Mouse (Mus musculus) kidney, embryonic 14.5 days (tissue): ENCODE measurements at regions not wholly inside any gene's neighbourhood (a gene's known extent, or its start where the extent isn't known, plus 50 kb on each side); places are given as distances from the start of the nearest gene placed in this dataset.
A peak's percentile ranks its signal among the peaks of the same experiment; 100 is the strongest.

Source experiments
- ATAC-seq: fragments of 200-750 bp; cut with Nextera tagmentation; 2 replicates; pipeline ENCODE4 v1.8.0; 2017; ENCODE audit warnings: moderate number of reproducible peaks, mild to moderate bottlenecking, moderate TSS enrichment, moderate library complexity; ENCODE audit not compliant: low FRiP score, low TSS enrichment
- H3K27ac ChIP-seq: fragments of 300-500 bp; sonication (generic); 2 replicates; pipeline ENCODE4 v1.5.1; 2014; ENCODE audit warnings: low read depth, mild to moderate bottlenecking, low read length, moderate library complexity, mixed read lengths
- H3K27me3 ChIP-seq: fragments of 300-500 bp; sonication (generic); 2 replicates; pipeline ENCODE4 v1.6.1; 2014; ENCODE audit warnings: mild to moderate bottlenecking, low read length; ENCODE audit not compliant: control insufficient read depth, insufficient read depth
- H3K36me3 ChIP-seq: fragments of 300-500 bp; sonication (generic); 2 replicates; pipeline ENCODE4 v1.6.1; 2014; ENCODE audit warnings: low read length, mixed read lengths; ENCODE audit not compliant: control insufficient read depth, insufficient read depth
- H3K4me1 ChIP-seq: fragments of 300-500 bp; sonication (generic); 2 replicates; pipeline ENCODE4 v1.6.1; 2014; ENCODE audit warnings: low read length, mixed read lengths; ENCODE audit not compliant: control insufficient read depth, insufficient read depth
- H3K4me2 ChIP-seq: fragments of 300-500 bp; sonication (generic); replicated peaks from 2 replicates; pipeline ENCODE4 v1.6.1; 2014; ENCODE audit warnings: low read depth, mild to moderate bottlenecking, low read length
- H3K4me3 ChIP-seq: fragments of 300-500 bp; sonication (generic); 2 replicates; pipeline ENCODE4 v1.5.1; 2014; ENCODE audit warnings: mild to moderate bottlenecking, low read length
- H3K9ac ChIP-seq: fragments of 300-500 bp; sonication (generic); 2 replicates; pipeline ENCODE4 v1.6.1; 2014; ENCODE audit warnings: low read depth, mild to moderate bottlenecking, low read length, moderate library complexity
- H3K9me3 ChIP-seq: fragments of 300-500 bp; sonication (generic); 2 replicates; pipeline ENCODE4 v1.6.1; 2016; ENCODE audit warnings: low read length; ENCODE audit not compliant: control insufficient read depth
- WGBS: fragments of 180-500 bp; shearing (Covaris S2); extraction: QIAGEN DNeasy Blood & Tissue Kit; methylation state at CpG from one replicate; pipeline ENCODE4 v1.1.7; 2014; 5-methylcytosine and 5-hydroxymethylcytosine counted together

DNA sequence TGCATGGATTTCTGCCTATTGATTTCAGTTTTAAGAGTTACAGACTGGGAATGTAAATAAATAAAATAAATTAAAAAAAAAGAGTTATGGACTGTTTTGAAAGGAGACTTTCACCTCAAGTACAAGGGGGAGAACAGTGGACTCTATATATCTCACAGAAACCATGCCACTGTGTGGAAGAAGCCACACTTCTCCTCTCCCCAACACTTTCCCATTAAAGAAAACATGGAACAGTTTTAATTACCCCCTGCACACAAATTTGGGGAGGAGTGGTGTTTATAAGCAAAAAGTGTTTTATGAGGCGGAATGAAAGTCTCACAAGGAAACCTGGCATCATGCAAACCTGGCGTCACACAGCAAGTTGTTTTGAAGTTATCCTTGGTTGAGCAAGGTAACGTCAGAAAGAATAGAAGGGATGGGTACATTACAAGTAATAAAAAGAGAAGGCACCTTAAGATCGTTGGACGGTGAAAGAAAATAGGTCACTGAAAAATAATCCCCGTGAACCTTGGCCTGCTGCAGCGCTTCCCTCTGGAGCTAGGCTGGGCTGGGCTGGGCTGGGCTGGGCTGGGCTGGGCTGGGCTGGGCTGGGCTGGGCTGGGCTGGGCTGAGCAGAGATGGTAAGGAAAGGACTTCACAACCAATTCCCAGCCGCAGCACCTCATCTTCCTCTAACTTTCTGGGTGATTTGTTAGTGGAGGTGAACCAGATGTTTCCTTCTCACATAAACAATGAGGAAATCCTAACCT lies 232.2 kb upstream of the Tank start:
- no peaks in the 10 kb centered on the region for H3K36me3 ChIP-seq
- H3K4me1 ChIP-seq = 0 out of 2 replicates have a peak, but pooled peaks cover 3% of the 10 kb centered on the region
- H3K27ac ChIP-seq = no peak overlapping the region
- H3K4me3 ChIP-seq = no peak overlapping the region
- ATAC-seq = peak; percentile 86
- no peak overlapping the region for H3K4me2 ChIP-seq
- 16% methylated on average over 8 of the region's 8 CpGs for WGBS
- no peak overlapping the region for H3K9ac ChIP-seq
- no peaks in the 10 kb centered on the region for H3K9me3 ChIP-seq
- no peaks in the 10 kb centered on the region for H3K27me3 ChIP-seq

DNA sequence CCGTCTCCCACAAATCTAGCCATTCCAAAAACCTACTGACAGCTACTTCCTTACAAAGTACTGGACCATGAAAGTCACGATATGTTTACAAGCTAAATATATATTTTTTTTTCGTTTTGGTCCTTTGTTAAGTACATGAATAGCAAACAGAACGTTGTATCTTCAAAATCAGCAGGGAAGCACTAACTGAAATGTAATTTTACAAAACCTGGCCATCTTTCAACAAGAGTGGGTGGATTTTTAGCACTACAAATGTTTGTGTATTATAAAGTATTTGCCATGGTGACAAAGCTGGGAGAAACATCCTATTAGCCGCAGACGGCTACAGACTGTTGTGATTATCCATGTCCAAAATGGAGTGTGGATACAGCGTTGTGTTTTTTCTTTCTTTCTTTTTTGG lies 233.1 kb upstream of the Tank start:
- Histone ChIP-seq H3K4me2 (peak overlapping the region; percentile 15; the same call in 1 of the 2 replicates), H3K36me3 (no peaks in the 10 kb centered on the region), H3K4me3 (no peak overlapping the region), H3K27me3 (no peaks in the 10 kb centered on the region), H3K27ac (no peak overlapping the region), H3K9me3 (no peaks in the 10 kb centered on the region), H3K9ac (no peak overlapping the region), H3K4me1 (0 out of 2 replicates have a peak, but pooled peaks cover 3% of the 10 kb centered on the region)
- 56% methylated on average over 7 of the region's 7 CpGs for WGBS
- no peak for ATAC-seq

- Histone ChIP-seq H3K4me1 (0 out of 2 replicates have a peak, but pooled peaks cover 3% of the 10 kb centered on the region), H3K36me3 (no peaks in the 10 kb centered on the region), H3K4me3 (no peak overlapping the region), H3K9ac (no peak overlapping the region), H3K4me2 (peak overlapping the region; percentile 15; the same call in 1 of the 2 replicates), H3K27ac (no peak overlapping the region), H3K27me3 (no peaks in the 10 kb centered on the region), H3K9me3 (no peaks in the 10 kb centered on the region)
- 75% methylated on average over 16 of the region's 16 CpGs for WGBS
- ATAC-seq = no peak
Measured at GRCm38 (mm10) chr2:61344556-61345131, 233.7 kb upstream of the Tank start.

- no peaks in the 10 kb centered on the region for H3K36me3 ChIP-seq
- H3K9ac ChIP-seq = no peak overlapping the region
- no peak overlapping the region for H3K27ac ChIP-seq
- WGBS = 77% methylated on average over 5 of the region's 5 CpGs
- H3K4me3 ChIP-seq = no peak overlapping the region
- no peaks in the 10 kb centered on the region for H3K27me3 ChIP-seq
- no peak for ATAC-seq
- H3K4me2 ChIP-seq = no peak overlapping the region
- H3K9me3 ChIP-seq = no peaks in the 10 kb centered on the region
- H3K4me1 ChIP-seq = no peaks in the 10 kb centered on the region
Measured at GRCm38 (mm10) chr2:61341254-61341653, 237.1 kb upstream of the Tank start.

DNA sequence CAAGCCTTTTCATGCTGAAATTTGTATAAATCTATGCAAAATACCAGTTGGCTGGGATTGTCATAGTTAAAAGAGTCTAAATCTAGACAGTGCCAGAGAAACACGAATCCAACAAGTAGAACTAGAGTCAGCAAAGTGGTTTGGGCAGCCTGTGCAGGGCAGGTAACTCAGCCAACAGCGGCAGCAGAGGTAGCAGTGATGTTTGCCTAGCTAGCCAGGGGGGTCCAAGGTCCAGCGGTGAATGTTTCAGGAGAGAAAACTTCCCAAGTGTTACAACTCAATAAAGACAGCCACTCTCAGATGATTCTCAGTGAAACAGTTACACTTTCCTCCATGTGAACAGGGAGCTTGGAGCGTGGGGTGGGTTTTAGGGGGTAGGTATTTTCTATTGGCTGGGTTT lies 259.2 kb upstream of the Tank start:
- no peak overlapping the region for H3K4me2 ChIP-seq
- H3K27me3 ChIP-seq = no peaks in the 10 kb centered on the region
- no peak overlapping the region for H3K27ac ChIP-seq
- H3K4me3 ChIP-seq = no peak overlapping the region
- no peaks in the 10 kb centered on the region for H3K36me3 ChIP-seq
- 90% methylated on average over 4 of the region's 4 CpGs for WGBS
- no peak overlapping the region for H3K9ac ChIP-seq
- H3K9me3 ChIP-seq = no peaks in the 10 kb centered on the region
- no peak for ATAC-seq
- no peaks in the 10 kb centered on the region for H3K4me1 ChIP-seq

DNA sequence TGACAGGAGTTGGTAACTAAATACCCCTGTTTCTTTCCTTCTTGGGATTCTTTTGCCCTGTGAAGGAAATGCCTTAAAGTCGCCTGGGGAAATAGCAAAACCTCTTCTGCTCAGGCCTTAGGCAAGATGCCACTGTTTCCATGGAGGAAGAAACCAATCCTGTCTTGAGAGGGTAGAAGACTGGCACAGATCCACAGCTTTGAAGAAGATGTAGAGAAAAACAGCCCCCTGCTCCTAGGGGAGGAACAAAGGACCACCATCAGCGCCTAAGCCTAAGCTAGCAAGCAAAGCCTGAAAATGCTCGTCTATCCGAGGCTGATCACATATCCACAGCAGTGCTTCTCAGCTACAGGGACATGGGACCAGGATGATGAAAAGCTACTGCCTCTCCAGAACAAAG lies 268.0 kb upstream of the Tank start:
- no peak overlapping the region for H3K4me2 ChIP-seq
- H3K27ac ChIP-seq = no peak overlapping the region
- no peaks in the 10 kb centered on the region for H3K27me3 ChIP-seq
- no peak overlapping the region for H3K9ac ChIP-seq
- H3K4me1 ChIP-seq = no peaks in the 10 kb centered on the region
- H3K9me3 ChIP-seq = no peaks in the 10 kb centered on the region
- H3K4me3 ChIP-seq = no peak overlapping the region
- no peak for ATAC-seq
- no peaks in the 10 kb centered on the region for H3K36me3 ChIP-seq
- 73% methylated on average over 4 of the region's 4 CpGs for WGBS

GRCm38 (mm10) chr2:61309219-61309618 lies 269.2 kb upstream of the Tank start:
- no peak for ATAC-seq
- H3K9ac ChIP-seq = no peak overlapping the region
- 76% methylated on average over 2 of the region's 2 CpGs for WGBS
- H3K27ac ChIP-seq = no peak overlapping the region
- H3K4me1 ChIP-seq = no peaks in the 10 kb centered on the region
- no peak overlapping the region for H3K4me3 ChIP-seq
- H3K4me2 ChIP-seq = no peak overlapping the region
- no peaks in the 10 kb centered on the region for H3K27me3 ChIP-seq
- no peaks in the 10 kb centered on the region for H3K9me3 ChIP-seq
- H3K36me3 ChIP-seq = no peaks in the 10 kb centered on the region

DNA sequence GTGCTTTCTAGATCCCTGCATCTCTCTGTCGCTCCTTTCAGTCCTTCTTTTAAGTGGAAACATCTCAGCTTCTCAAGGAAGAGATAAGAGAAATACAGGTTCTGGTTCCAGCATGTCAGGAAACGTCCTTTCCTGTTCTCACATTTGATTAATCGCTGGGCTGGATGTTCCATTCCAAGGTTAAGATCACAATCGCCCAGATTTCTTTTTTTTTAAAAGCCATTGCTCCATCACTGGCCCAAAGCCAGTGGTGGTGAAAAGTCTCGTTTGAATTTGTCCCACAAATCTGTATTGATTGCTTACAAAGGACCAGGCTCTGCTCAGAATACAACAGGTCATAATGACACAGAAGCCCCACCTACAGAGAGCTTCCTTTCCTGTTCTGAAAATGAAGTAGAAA lies 281.2 kb upstream of the Tank start:
- no peak for ATAC-seq
- no peak overlapping the region for H3K9ac ChIP-seq
- H3K4me2 ChIP-seq = no peak overlapping the region
- no peaks in the 10 kb centered on the region for H3K9me3 ChIP-seq
- no peaks in the 10 kb centered on the region for H3K36me3 ChIP-seq
- WGBS = 64% methylated on average over 5 of the region's 5 CpGs
- 0 out of 2 replicates have a peak, but pooled peaks cover 4% of the 10 kb centered on the region for H3K4me1 ChIP-seq
- no peak overlapping the region for H3K27ac ChIP-seq
- H3K4me3 ChIP-seq = no peak overlapping the region
- no peaks in the 10 kb centered on the region for H3K27me3 ChIP-seq

GRCm38 (mm10) chr2:61296606-61297005 lies 281.8 kb upstream of the Tank start:
- no peak overlapping the region for H3K27ac ChIP-seq
- ATAC-seq = no peak
- 84% methylated on average over 6 of the region's 6 CpGs for WGBS

More at GRCm38 (mm10) chr2:61296606-61297005, 281.8 kb upstream of the Tank start:
- H3K9me3 ChIP-seq = no peaks in the 10 kb centered on the region
- H3K9ac ChIP-seq = no peak overlapping the region
- H3K36me3 ChIP-seq = no peaks in the 10 kb centered on the region
- H3K4me2 ChIP-seq = no peak overlapping the region
- no peak overlapping the region for H3K4me3 ChIP-seq
- no peaks in the 10 kb centered on the region for H3K27me3 ChIP-seq
- 0 out of 2 replicates have a peak, but pooled peaks cover 4% of the 10 kb centered on the region for H3K4me1 ChIP-seq
